Mouse (Mus musculus): Measurements from ENCODE around the gene Gm10721.
"Not testable (repeated sequence)": the region's sequence is repeated elsewhere in the genome, so short reads cannot be mapped to it uniquely, and the experiment has no call there.

DNA sequence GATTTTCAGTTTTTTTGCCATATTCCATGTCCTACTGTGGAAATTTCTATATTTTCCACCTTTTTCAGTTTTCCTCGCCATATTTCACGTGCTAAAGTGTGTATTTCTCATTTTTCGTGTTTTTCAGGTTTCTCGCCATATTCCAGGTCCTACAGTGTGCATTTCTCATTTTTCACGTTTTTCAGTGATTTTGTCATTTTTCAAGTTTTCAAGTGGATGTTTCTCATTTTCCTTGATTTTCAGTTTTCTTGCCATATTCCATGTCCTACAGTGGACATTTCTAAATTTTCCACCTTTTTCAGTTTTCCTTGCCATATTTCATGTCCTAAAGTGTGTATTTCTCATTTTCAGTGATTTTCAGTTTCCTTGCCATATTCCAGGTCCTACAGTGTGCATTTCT lies 13.2 kb downstream of the Gm10721 start:
- TF ChIP-seq POLR2A (IDR thresholded peaks at IDR 0.05; ENCODE audit: borderline replicate concordance, extremely low read depth, low read depth, low read length); CTCF (IDR thresholded peaks at IDR 0.05; ENCODE audit: insufficient read depth, low read length): not testable (repeated sequence)
